Mouse (Mus musculus): ENCODE results near the gene Dcakd. TPM values are rescaled to one million over a fixed set of nuclear protein-coding genes. Genes with fewer than 3 reads are reported as not detected.
A peak's percentile ranks its signal among the peaks of the same experiment; 100 is the strongest.

Dcakd gene
- polyA plus RNA-seq, 1 experiment from 2014 or later: 198 TPM

- WGBS: 87% methylated on average over 6 of the region's 6 CpGs
- Histone ChIP-seq H3K9me3 (ENCODE audit: control insufficient read depth, low read depth, low read length) (no peaks in the 10 kb centered on the region), H3K4me1 (ENCODE audit: control insufficient read depth, insufficient read depth, low read length) (peaks cover 7% of the 10 kb centered on the region), H3K36me3 (ENCODE audit: control insufficient read depth, insufficient read depth, low read length) (peaks cover 5% of the 10 kb centered on the region; the same call in 1 of the 2 replicates), H3K4me3 (ENCODE audit: low read depth, low read length) (no peak overlapping the region), H3K4me2 (replicated peaks; ENCODE audit: low read depth, low read length) (no peak overlapping the region), H3K27ac (ENCODE audit: low read length) (no peak overlapping the region), H3K9ac (replicated peaks; ENCODE audit: low read depth, low read length) (no peak overlapping the region), H3K27me3 (ENCODE audit: control insufficient read depth, insufficient read depth, low read length) (no peaks in the 10 kb centered on the region)
- ATAC-seq (ENCODE audit: insufficient number of reproducible peaks, insufficient read depth, low FRiP score, low read depth): no peak
These were observed 21.2 kb downstream of the Dcakd start for GRCm38 (mm10) chr11:103007001-103007340.

- Histone ChIP-seq H3K36me3 (ENCODE audit: control insufficient read depth, insufficient read depth, low read length) (peaks cover 5% of the 10 kb centered on the region; the same call in 1 of the 2 replicates), H3K27me3 (ENCODE audit: control insufficient read depth, insufficient read depth, low read length) (no peaks in the 10 kb centered on the region), H3K9me3 (ENCODE audit: control insufficient read depth, low read depth, low read length) (no peaks in the 10 kb centered on the region), H3K4me2 (replicated peaks; ENCODE audit: low read depth, low read length) (no peak overlapping the region), H3K4me3 (ENCODE audit: low read depth, low read length) (no peak overlapping the region), H3K4me1 (ENCODE audit: control insufficient read depth, insufficient read depth, low read length) (peaks cover 7% of the 10 kb centered on the region), H3K9ac (replicated peaks; ENCODE audit: low read depth, low read length) (no peak overlapping the region), H3K27ac (ENCODE audit: low read length) (no peak overlapping the region)
- no peak for ATAC-seq (ENCODE audit: insufficient number of reproducible peaks, insufficient read depth, low FRiP score, low read depth)
- 80% methylated on average over 7 of the region's 7 CpGs for WGBS
These were observed 21.7 kb downstream of the Dcakd start for GRCm38 (mm10) chr11:103006286-103007000.

- H3K4me1 ChIP-seq (ENCODE audit: control insufficient read depth, insufficient read depth, low read length): peaks cover 7% of the 10 kb centered on the region
- no peak overlapping the region for H3K4me3 ChIP-seq (ENCODE audit: low read depth, low read length)
- ATAC-seq (ENCODE audit: insufficient number of reproducible peaks, insufficient read depth, low FRiP score, low read depth): no peak
- H3K36me3 ChIP-seq (ENCODE audit: control insufficient read depth, insufficient read depth, low read length): peaks cover 5% of the 10 kb centered on the region; the same call in 1 of the 2 replicates
- no peak overlapping the region for H3K9ac ChIP-seq (replicated peaks; ENCODE audit: low read depth, low read length)
- peak overlapping the region; percentile 6; the same call in 1 of the 2 replicates for H3K27ac ChIP-seq (ENCODE audit: low read length)
- no peaks in the 10 kb centered on the region for H3K9me3 ChIP-seq (ENCODE audit: control insufficient read depth, low read depth, low read length)
- H3K4me2 ChIP-seq (replicated peaks; ENCODE audit: low read depth, low read length): no peak overlapping the region
- WGBS: 70% methylated on average over 11 of the region's 11 CpGs
- no peaks in the 10 kb centered on the region for H3K27me3 ChIP-seq (ENCODE audit: control insufficient read depth, insufficient read depth, low read length)
These were observed 22.7 kb downstream of the Dcakd start for GRCm38 (mm10) chr11:103005254-103005981.

GRCm38 (mm10) chr11:103004852-103005251 is 23.3 kb downstream of the Dcakd start:
- Histone ChIP-seq H3K4me3 (ENCODE audit: low read depth, low read length) (no peak overlapping the region), H3K9me3 (ENCODE audit: control insufficient read depth, low read depth, low read length) (no peaks in the 10 kb centered on the region), H3K27me3 (ENCODE audit: control insufficient read depth, insufficient read depth, low read length) (no peaks in the 10 kb centered on the region), H3K9ac (replicated peaks; ENCODE audit: low read depth, low read length) (no peak overlapping the region), H3K4me2 (replicated peaks; ENCODE audit: low read depth, low read length) (no peak overlapping the region), H3K36me3 (ENCODE audit: control insufficient read depth, insufficient read depth, low read length) (peaks cover 5% of the 10 kb centered on the region; the same call in 1 of the 2 replicates), H3K27ac (ENCODE audit: low read length) (peak overlapping the region; percentile 6; the same call in 1 of the 2 replicates), H3K4me1 (ENCODE audit: control insufficient read depth, insufficient read depth, low read length) (peaks cover 9% of the 10 kb centered on the region)
- ATAC-seq (ENCODE audit: insufficient number of reproducible peaks, insufficient read depth, low FRiP score, low read depth): no peak
- 85% methylated on average over 1 of the region's 1 CpGs for whole genome bisulfite sequencing

- Histone ChIP-seq H3K36me3 (ENCODE audit: control insufficient read depth, insufficient read depth, low read length) (peaks cover 15% of the 10 kb centered on the region), H3K9ac (replicated peaks; ENCODE audit: low read depth, low read length) (no peak overlapping the region), H3K27ac (ENCODE audit: low read length) (peak overlapping the region; percentile 87; the same call in 1 of the 2 replicates), H3K4me2 (replicated peaks; ENCODE audit: low read depth, low read length) (no peak overlapping the region), H3K9me3 (ENCODE audit: control insufficient read depth, low read depth, low read length) (no peaks in the 10 kb centered on the region), H3K27me3 (ENCODE audit: control insufficient read depth, insufficient read depth, low read length) (no peaks in the 10 kb centered on the region), H3K4me1 (ENCODE audit: control insufficient read depth, insufficient read depth, low read length) (peaks cover 21% of the 10 kb centered on the region), H3K4me3 (ENCODE audit: low read depth, low read length) (no peak overlapping the region)
- 17% methylated on average over 5 of the region's 5 CpGs for WGBS
- peak; percentile 87 for ATAC-seq (ENCODE audit: insufficient number of reproducible peaks, insufficient read depth, low FRiP score, low read depth)
These were observed 24.9 kb downstream of the Dcakd start for GRCm38 (mm10) chr11:103003210-103003609.

- no peaks in the 10 kb centered on the region for H3K9me3 ChIP-seq (ENCODE audit: control insufficient read depth, low read depth, low read length)
- WGBS: 79% methylated on average over 5 of the region's 5 CpGs
- H3K9ac ChIP-seq (replicated peaks; ENCODE audit: low read depth, low read length): no peak overlapping the region
- no peak for ATAC-seq (ENCODE audit: insufficient number of reproducible peaks, insufficient read depth, low FRiP score, low read depth)
- H3K36me3 ChIP-seq (ENCODE audit: control insufficient read depth, insufficient read depth, low read length): peaks cover 33% of the 10 kb centered on the region
- H3K4me3 ChIP-seq (ENCODE audit: low read depth, low read length): no peak overlapping the region
- peaks cover 17% of the 10 kb centered on the region for H3K4me1 ChIP-seq (ENCODE audit: control insufficient read depth, insufficient read depth, low read length)
- no peak overlapping the region for H3K4me2 ChIP-seq (replicated peaks; ENCODE audit: low read depth, low read length)
- H3K27me3 ChIP-seq (ENCODE audit: control insufficient read depth, insufficient read depth, low read length): no peaks in the 10 kb centered on the region
- H3K27ac ChIP-seq (ENCODE audit: low read length): no peak overlapping the region
These were observed 27.1 kb downstream of the Dcakd start for GRCm38 (mm10) chr11:103001063-103001462.

- Histone ChIP-seq H3K4me3 (ENCODE audit: low read depth, low read length) (no peak overlapping the region), H3K36me3 (ENCODE audit: control insufficient read depth, insufficient read depth, low read length) (peaks cover 40% of the 10 kb centered on the region), H3K4me2 (replicated peaks; ENCODE audit: low read depth, low read length) (no peak overlapping the region), H3K27me3 (ENCODE audit: control insufficient read depth, insufficient read depth, low read length) (no peaks in the 10 kb centered on the region), H3K27ac (ENCODE audit: low read length) (no peak overlapping the region), H3K4me1 (ENCODE audit: control insufficient read depth, insufficient read depth, low read length) (peaks cover 17% of the 10 kb centered on the region; the same call in 1 of the 2 replicates), H3K9me3 (ENCODE audit: control insufficient read depth, low read depth, low read length) (no peaks in the 10 kb centered on the region), H3K9ac (replicated peaks; ENCODE audit: low read depth, low read length) (no peak overlapping the region)
- WGBS: 92% methylated on average over 16 of the region's 16 CpGs
- ATAC-seq (ENCODE audit: insufficient number of reproducible peaks, insufficient read depth, low FRiP score, low read depth): no peak
These were observed 28.0 kb downstream of the Dcakd start for GRCm38 (mm10) chr11:103000111-103000510.

- WGBS: 72% methylated on average over 14 of the region's 14 CpGs
- Histone ChIP-seq H3K27me3 (ENCODE audit: control insufficient read depth, insufficient read depth, low read length) (no peaks in the 10 kb centered on the region), H3K4me2 (replicated peaks; ENCODE audit: low read depth, low read length) (no peak overlapping the region), H3K4me3 (ENCODE audit: low read depth, low read length) (no peak overlapping the region), H3K9me3 (ENCODE audit: control insufficient read depth, low read depth, low read length) (no peaks in the 10 kb centered on the region), H3K36me3 (ENCODE audit: control insufficient read depth, insufficient read depth, low read length) (peaks cover 47% of the 10 kb centered on the region), H3K4me1 (ENCODE audit: control insufficient read depth, insufficient read depth, low read length) (peaks cover 17% of the 10 kb centered on the region; the same call in 1 of the 2 replicates), H3K27ac (ENCODE audit: low read length) (no peak overlapping the region), H3K9ac (replicated peaks; ENCODE audit: low read depth, low read length) (no peak overlapping the region)
- ATAC-seq (ENCODE audit: insufficient number of reproducible peaks, insufficient read depth, low FRiP score, low read depth): no peak
These were observed 28.7 kb downstream of the Dcakd start for GRCm38 (mm10) chr11:102999317-102999970.

Data from stomach, embryonic 14.5 days (tissue).